8 mouse cellular contexts compared by ENCODE assay signal in the genomic region with DNA sequence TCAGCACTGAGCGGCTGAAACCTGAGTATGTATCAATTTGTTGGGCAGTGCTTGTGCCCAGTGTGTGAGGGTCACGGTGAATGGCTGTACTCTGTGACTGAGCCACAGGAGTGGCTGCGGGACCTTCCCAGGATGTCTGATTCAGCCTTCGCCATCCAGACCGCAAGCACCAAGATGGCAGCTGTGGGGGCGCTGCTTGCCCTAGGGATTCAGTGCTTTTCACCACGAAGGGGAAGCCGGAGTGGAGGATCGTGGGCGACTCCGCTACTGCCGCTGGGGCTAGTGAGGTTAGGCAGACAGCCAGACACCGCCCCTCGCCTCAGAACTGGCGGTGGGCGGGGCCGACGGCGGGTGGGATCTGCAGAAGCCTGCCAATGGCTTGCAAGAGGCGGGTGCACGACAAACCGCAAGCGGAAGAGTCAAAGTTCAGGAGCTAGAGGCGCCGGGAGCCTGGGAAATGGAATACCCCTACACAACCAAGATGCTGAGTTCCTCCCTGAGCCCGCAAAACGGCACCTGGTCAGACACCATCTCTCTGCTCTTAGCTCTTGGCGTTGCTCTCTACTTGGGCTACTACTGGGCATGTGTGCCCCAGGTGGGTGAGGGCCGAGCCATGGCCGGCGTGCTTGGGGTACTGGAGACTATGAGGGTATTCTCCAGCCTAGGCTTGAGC. TPM values are rescaled to one million over a fixed set of nuclear protein-coding genes. Genes with fewer than 3 reads are reported as not detected.
DNase-seq lines count a peak whose midpoint lies in the region; ATAC-seq lines count a peak whose summit lies in the region.

No protein-coding gene starts in this region.

- peak overlapping the region; percentile 79 for H3K9ac ChIP-seq in intestine, embryonic 16.5 days (ENCODE audit: low read depth, low read length)

- H3K27me3 ChIP-seq in intestine, embryonic 16.5 days (replicated peaks; ENCODE audit: control insufficient read depth, insufficient read depth, low read length): no peaks in the 10 kb centered on the region
- H3K27me3 ChIP-seq in midbrain, embryonic 10.5 days (ENCODE audit: low read depth, poor library complexity, severe bottlenecking): peaks cover 43% of the 10 kb centered on the region

- peak overlapping the region; percentile 94 for H3K4me2 ChIP-seq in intestine, embryonic 16.5 days (ENCODE audit: low read depth, low read length)

- ATAC-seq in intestine, embryonic 16.5 days: peak; percentile 84

- peaks cover 20% of the 10 kb centered on the region for H3K4me1 ChIP-seq in intestine, embryonic 16.5 days (ENCODE audit: control insufficient read depth, insufficient read depth, low read length)
- peaks cover 32% of the 10 kb centered on the region for H3K4me1 ChIP-seq in midbrain, embryonic 10.5 days

- H3K9me3 ChIP-seq in intestine, embryonic 16.5 days (ENCODE audit: control insufficient read depth, low read length): no peaks in the 10 kb centered on the region
- H3K9me3 ChIP-seq in midbrain, embryonic 10.5 days (replicated peaks): no peaks in the 10 kb centered on the region

- intact Hi-C loops in left cerebral cortex, postnatal 36 days (cut with DNase I): loop anchor here (10.0 kb wide), 1 partner anchor 245 kb away; the partner anchor contains the start of genes Eif2b4 and Snx17

- peaks cover 17% of the 10 kb centered on the region for H3K36me3 ChIP-seq in intestine, embryonic 16.5 days (ENCODE audit: control insufficient read depth, insufficient read depth, low read length)
- peaks cover 33% of the 10 kb centered on the region for H3K36me3 ChIP-seq in midbrain, embryonic 10.5 days

- WGBS in intestine, embryonic 16.5 days: under 1% methylated on average over 31 of the region's 31 CpGs
- WGBS in midbrain, embryonic 10.5 days: under 1% methylated on average over 31 of the region's 31 CpGs

- peak; percentile 95 for DNase-seq in adrenal gland, postnatal 10 days
- DNase-seq in embryo, embryonic 9.5 days (ENCODE audit: extremely low spot score): peak; percentile 92
- DNase-seq in gastrocnemius, postnatal 4 days (ENCODE audit: low spot score in 2 of 2): peak; percentile 83 to 92
- peak; percentile 90 to 91 for DNase-seq in left cerebral cortex, postnatal 36 days (ENCODE audit: low spot score in 2 of 2)
- peak; percentile 94 for DNase-seq in midbrain, embryonic 10.5 days (ENCODE audit: low spot score)
- DNase-seq in right cerebral cortex, postnatal 4 days: peak; percentile 93
- peak; percentile 95 for DNase-seq in yolk sac, embryonic 10.5 days (ENCODE audit: low spot score)

- H3K4me3 ChIP-seq in intestine, embryonic 16.5 days (ENCODE audit: low read length): peak overlapping the region; percentile 63
- peak overlapping the region; percentile 59 for H3K4me3 ChIP-seq in midbrain, embryonic 10.5 days

- H3K27ac ChIP-seq in intestine, embryonic 16.5 days (ENCODE audit: low read length): peak overlapping the region; percentile 94
- peak overlapping the region; percentile 81 for H3K27ac ChIP-seq in midbrain, embryonic 10.5 days (replicated peaks)

RNA-seq across cellular contexts. Expression of gene Cgref1, which starts 4.4 kb away (rescaled TPM):
- total RNA-seq in adrenal gland, postnatal 10 days (2021): 1 to 10 TPM; 2.8 to 5.1 TPM
- total RNA-seq in gastrocnemius, postnatal 4 days (2021): 1 to 10 TPM; 9.5 to 10.0 TPM
- 67.0 and 88.7 TPM in 2 replicates for polyA plus RNA-seq in intestine, embryonic 16.5 days (2015; fragmentation: Nextera tagmentation; extraction: Ambion mirVana)
- 10 to 100 TPM; 26.1 to 26.4 TPM for total RNA-seq in left cerebral cortex, postnatal 36 days (2021)
- 4.9 and 5.8 TPM in 2 replicates for polyA plus RNA-seq in midbrain, embryonic 10.5 days (2016; fragmentation: Nextera tagmentation; extraction: Ambion mirVana)

RNA-seq across cellular contexts. Expression of gene Preb, which starts 10.4 kb away (rescaled TPM):
- total RNA-seq in adrenal gland, postnatal 10 days (2021): 100 to 1,000 TPM; 110 to 118 TPM
- total RNA-seq in gastrocnemius, postnatal 4 days (2021): 10 to 100 TPM; 97.3 to 99.7 TPM
- polyA plus RNA-seq in intestine, embryonic 16.5 days (2015; fragmentation: Nextera tagmentation; extraction: Ambion mirVana): 222 and 227 TPM in 2 replicates
- total RNA-seq in left cerebral cortex, postnatal 36 days (2021): 100 to 1,000 TPM; 121 to 128 TPM
- 138 and 149 TPM in 2 replicates for polyA plus RNA-seq in midbrain, embryonic 10.5 days (2016; fragmentation: Nextera tagmentation; extraction: Ambion mirVana)

RNA-seq across cellular contexts. Expression of gene Tcf23, which starts 18.7 kb away (rescaled TPM):
- total RNA-seq in adrenal gland, postnatal 10 days (2021): under 1 TPM; 0.39 to 0.99 TPM
- total RNA-seq in gastrocnemius, postnatal 4 days (2021): under 1 TPM in 1 of 2 experiments, not detected in 1; 0.10 TPM
- polyA plus RNA-seq in intestine, embryonic 16.5 days (2015; fragmentation: Nextera tagmentation; extraction: Ambion mirVana): 3.3 and 4.2 TPM in 2 replicates
- total RNA-seq in left cerebral cortex, postnatal 36 days (2021): under 1 TPM; 0.15 to 0.27 TPM
- polyA plus RNA-seq in midbrain, embryonic 10.5 days (2016; fragmentation: Nextera tagmentation; extraction: Ambion mirVana): 0.02 TPM in 1 of 2 replicates, not detected in the other

RNA-seq across cellular contexts. Expression of gene Khk, which starts 28.6 kb away (rescaled TPM):
- 10 to 100 TPM; 64.3 to 89.4 TPM for total RNA-seq in adrenal gland, postnatal 10 days (2021)
- total RNA-seq in gastrocnemius, postnatal 4 days (2021): 10 to 100 TPM; 26.7 to 29.8 TPM
- polyA plus RNA-seq in intestine, embryonic 16.5 days (2015; fragmentation: Nextera tagmentation; extraction: Ambion mirVana): 26.9 and 32.5 TPM in 2 replicates
- total RNA-seq in left cerebral cortex, postnatal 36 days (2021): 10 to 100 TPM; 14.4 TPM
- polyA plus RNA-seq in midbrain, embryonic 10.5 days (2016; fragmentation: Nextera tagmentation; extraction: Ambion mirVana): 7.5 and 9.7 TPM in 2 replicates

RNA-seq across cellular contexts. Expression of gene Emilin1, which starts 36.6 kb away (rescaled TPM):
- total RNA-seq in adrenal gland, postnatal 10 days (2021): 10 to 100 TPM; 60.0 to 63.4 TPM
- 100 to 1,000 TPM in 1 of 2 experiments, 10 to 100 TPM in 1; 86.8 to 104 TPM for total RNA-seq in gastrocnemius, postnatal 4 days (2021)
- 173 and 177 TPM in 2 replicates for polyA plus RNA-seq in intestine, embryonic 16.5 days (2015; fragmentation: Nextera tagmentation; extraction: Ambion mirVana)
- 1 to 10 TPM; 1.7 to 5.1 TPM for total RNA-seq in left cerebral cortex, postnatal 36 days (2021)
- polyA plus RNA-seq in midbrain, embryonic 10.5 days (2016; fragmentation: Nextera tagmentation; extraction: Ambion mirVana): 61.8 and 67.4 TPM in 2 replicates

Comparison
In these comparisons a context has a peak if more than half of its experiments do, and no peak if none do; other contexts are left out.
1. Peak in every context shown above with its lines: DNase-seq, ATAC-seq, H3K4me3 ChIP-seq and H3K27ac ChIP-seq.